Mouse (Mus musculus) ES-Bruce4 (cell line): Measurements from ENCODE around the gene Spsb1. TPM values are rescaled to one million over a fixed set of nuclear protein-coding genes. Genes with fewer than 3 reads are reported as not detected.
A peak's percentile ranks its signal among the peaks of the same experiment; 100 is the strongest.

Source experiments
- H3K27ac ChIP-seq: 2 replicates; pipeline ENCODE4 v1.5.1; 2012; ENCODE audit warnings: low read length, inconsistent platforms; ENCODE audit not compliant: insufficient read depth
- H3K27me3 ChIP-seq: 2 replicates; pipeline ENCODE4 v1.6.1; 2012; ENCODE audit warnings: mild to moderate bottlenecking, low read length, inconsistent platforms; ENCODE audit not compliant: control insufficient read depth, poor library complexity, insufficient read depth, severe bottlenecking
- H3K36me3 ChIP-seq: 2 replicates; pipeline ENCODE4 v1.6.1; 2012; ENCODE audit warnings: inconsistent platforms, mild to moderate bottlenecking, low read length, moderate library complexity; ENCODE audit not compliant: control insufficient read depth, poor library complexity, insufficient read depth, severe bottlenecking
- H3K4me1 ChIP-seq: one replicate; pipeline ENCODE4 v1.8.1; 2011; ENCODE audit warnings: low read length; ENCODE audit not compliant: control insufficient read depth, insufficient read depth
- H3K4me3 ChIP-seq: 2 replicates; pipeline ENCODE4 v1.5.1; 2011; ENCODE audit warnings: low read depth, mild to moderate bottlenecking, low read length
- H3K9ac ChIP-seq: 2 replicates; pipeline ENCODE4 v1.6.1; 2012; ENCODE audit warnings: low read depth, mild to moderate bottlenecking, inconsistent platforms; ENCODE audit not compliant: poor library complexity, severe bottlenecking
- H3K9me3 ChIP-seq: replicated peaks from 2 replicates; pipeline ENCODE4 v1.6.1; 2012; ENCODE audit warnings: mild to moderate bottlenecking, low read length, inconsistent platforms; ENCODE audit not compliant: control insufficient read depth, poor library complexity, insufficient read depth, severe bottlenecking
- CTCF ChIP-seq: IDR thresholded peaks from one replicate; pipeline ENCODE4 v1.8.1; 2011; ENCODE audit warnings: low read depth, low read length
- EP300 ChIP-seq: IDR thresholded peaks from 2 replicates; pipeline ENCODE4 v1.6.1; 2011; ENCODE audit warnings: low read depth, low read length; ENCODE audit not compliant: insufficient read depth
- POLR2A ChIP-seq: IDR thresholded peaks from one replicate; pipeline ENCODE4 v1.8.1; 2011; ENCODE audit warnings: low read length; ENCODE audit not compliant: insufficient read depth
- polyA plus RNA-seq: library from polyadenylated mRNA; stranded (reverse); fragments of >200 nt; gene quantifications from 2 replicates; pipeline ENCODE4 v1.2.4, GENCODE M21; 2011; ENCODE audit warnings: low read depth; ENCODE audit not compliant: missing spikeins, insufficient read depth, insufficient read length

Gene Spsb1
- polyA plus RNA-seq, 1 experiment = 28.1 TPM

DNA sequence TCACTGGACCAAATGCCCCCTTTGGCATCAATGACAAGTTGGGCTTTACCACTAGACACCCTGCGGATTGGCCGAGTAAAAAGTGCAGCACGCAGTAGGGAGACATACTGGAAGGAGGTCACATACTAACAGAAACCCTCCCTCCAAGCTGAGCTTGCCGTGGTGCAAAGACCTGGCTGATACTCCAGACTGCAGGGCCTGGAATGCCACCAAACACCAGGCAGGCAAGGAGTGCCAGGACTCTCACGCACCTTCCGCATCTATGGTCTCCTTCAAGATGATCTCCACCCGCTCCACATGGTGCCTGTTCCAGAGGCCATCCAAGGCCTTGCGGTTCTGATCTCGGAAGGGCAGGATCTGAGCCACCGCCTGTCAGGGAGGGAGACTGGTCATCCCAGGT lies 39.4 kb upstream of the Spsb1 start:
- TF ChIP-seq EP300 (no peak), POLR2A (no peak), CTCF (no peak)
- no peak overlapping the region for H3K9ac ChIP-seq
- H3K4me1 ChIP-seq = no peaks in the 10 kb centered on the region
- no peak overlapping the region for H3K4me3 ChIP-seq
- H3K36me3 ChIP-seq = no peaks in the 10 kb centered on the region
- no peak overlapping the region for H3K27ac ChIP-seq
- no peaks in the 10 kb centered on the region for H3K9me3 ChIP-seq
- no peaks in the 10 kb centered on the region for H3K27me3 ChIP-seq

DNA sequence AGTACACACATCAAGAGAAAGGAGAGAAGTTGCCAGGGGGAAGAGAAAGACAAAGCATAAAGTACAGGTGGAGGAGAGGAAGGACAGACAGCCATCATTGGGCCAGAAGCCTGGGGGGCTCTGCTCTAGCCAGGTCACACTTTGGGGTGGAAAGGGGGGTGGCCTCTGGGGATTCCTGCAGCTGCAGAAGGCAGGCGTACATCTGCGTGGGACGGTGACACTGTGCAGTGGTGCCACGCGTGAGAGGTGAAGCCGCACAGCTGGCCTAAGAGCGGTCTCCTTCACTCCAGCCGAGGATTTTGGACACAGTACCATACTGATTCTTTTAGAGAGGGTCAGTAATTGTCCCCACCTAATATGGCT lies 37.8 kb upstream of the Spsb1 start:
- peaks cover 2% of the 10 kb centered on the region for H3K4me1 ChIP-seq
- H3K9me3 ChIP-seq = no peaks in the 10 kb centered on the region
- no peaks in the 10 kb centered on the region for H3K36me3 ChIP-seq
- TF ChIP-seq EP300 (no peak), CTCF (no peak), POLR2A (no peak)
- H3K9ac ChIP-seq = no peak overlapping the region
- no peak overlapping the region for H3K4me3 ChIP-seq
- H3K27me3 ChIP-seq = no peaks in the 10 kb centered on the region
- no peak overlapping the region for H3K27ac ChIP-seq

GRCm38 (mm10) chr4:149991755-149992669 lies 37.2 kb upstream of the Spsb1 start:
- Histone ChIP-seq H3K27ac (no peak overlapping the region), H3K9ac (no peak overlapping the region), H3K4me3 (no peak overlapping the region), H3K27me3 (no peaks in the 10 kb centered on the region), H3K36me3 (no peaks in the 10 kb centered on the region), H3K9me3 (no peaks in the 10 kb centered on the region), H3K4me1 (peaks cover 2% of the 10 kb centered on the region)
- TF ChIP-seq CTCF = no peak
- no peak for TF ChIP-seq EP300
- TF ChIP-seq POLR2A = no peak

DNA sequence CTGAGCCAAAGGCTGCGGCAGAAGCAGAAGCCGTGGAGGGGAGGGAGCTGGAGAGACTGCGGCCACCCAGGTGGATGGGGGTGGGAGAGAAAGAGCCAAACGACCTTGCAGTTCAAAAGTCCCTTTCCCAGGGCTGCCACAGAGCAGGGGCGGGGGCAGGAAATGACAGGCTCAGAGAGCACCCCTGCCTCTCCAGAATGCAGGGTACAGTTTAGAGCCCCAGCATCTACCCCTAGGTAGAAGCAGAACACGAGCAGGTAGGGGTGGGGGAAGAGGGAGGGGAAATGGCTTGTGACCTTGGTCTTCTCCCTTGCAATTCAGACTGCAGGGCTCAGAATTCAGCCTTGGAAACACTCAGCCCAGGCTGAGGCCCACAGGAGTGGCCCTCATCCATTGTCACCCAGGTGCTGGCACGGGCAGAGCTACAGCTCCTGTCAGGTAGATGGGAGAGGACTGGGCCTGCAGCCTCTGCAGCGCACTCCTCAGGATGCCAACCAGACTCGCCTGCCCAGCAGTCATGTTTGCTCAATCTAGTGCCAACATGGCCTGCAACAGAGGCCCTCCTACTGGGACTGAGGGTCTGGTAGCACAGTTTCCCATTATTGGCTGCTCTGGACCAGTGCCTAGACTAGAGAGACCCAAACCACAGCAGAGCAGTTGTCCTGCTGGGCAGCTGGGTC lies 36.3 kb upstream of the Spsb1 start:
- H3K27ac ChIP-seq = no peak overlapping the region
- no peaks in the 10 kb centered on the region for H3K36me3 ChIP-seq
- H3K4me1 ChIP-seq = peaks cover 2% of the 10 kb centered on the region
- H3K27me3 ChIP-seq = no peaks in the 10 kb centered on the region
- TF ChIP-seq POLR2A = no peak
- TF ChIP-seq EP300 = 0 out of 2 replicates have a peak, but pooled peaks have one; percentile 19
- H3K4me3 ChIP-seq = no peak overlapping the region
- no peak overlapping the region for H3K9ac ChIP-seq
- no peaks in the 10 kb centered on the region for H3K9me3 ChIP-seq

DNA sequence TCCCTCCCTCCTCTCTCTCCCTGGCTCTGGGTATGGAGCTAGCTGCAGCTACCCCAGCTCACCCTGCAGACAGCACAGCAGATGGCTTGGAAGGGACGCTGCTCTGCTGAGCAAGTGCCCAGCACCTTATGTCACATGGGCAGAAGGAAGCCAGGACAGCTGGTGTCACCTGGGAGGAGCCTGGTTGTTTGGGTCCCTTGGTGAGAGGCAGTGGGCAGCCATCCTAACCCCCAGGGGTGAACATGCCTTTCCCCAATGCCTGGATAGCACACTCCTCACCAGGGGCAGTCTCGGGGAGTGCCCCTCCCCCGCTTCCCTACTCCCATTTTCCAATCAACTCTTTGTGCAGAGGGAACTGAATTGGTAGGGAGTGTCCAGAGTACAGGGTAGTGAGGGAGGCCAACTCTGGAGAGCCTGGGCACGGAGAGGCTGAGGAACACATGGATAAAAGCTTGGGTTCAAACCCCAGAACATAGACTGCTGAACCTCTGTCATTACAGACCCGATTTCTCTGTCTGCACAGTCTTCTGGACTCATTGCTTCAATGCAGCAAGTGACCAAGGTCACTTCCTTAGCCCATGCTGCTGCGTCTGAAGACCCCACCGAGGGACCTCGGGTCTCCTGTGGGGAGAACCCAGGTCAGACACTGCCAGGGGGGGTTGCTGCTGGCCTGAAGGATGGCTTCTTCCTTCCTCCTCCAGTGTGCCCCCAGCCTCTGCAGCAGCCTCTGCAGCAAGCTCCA lies 35.5 kb upstream of the Spsb1 start:
- Histone ChIP-seq H3K27ac (no peak overlapping the region), H3K9me3 (no peaks in the 10 kb centered on the region), H3K36me3 (no peaks in the 10 kb centered on the region), H3K4me3 (no peak overlapping the region), H3K4me1 (peaks cover 2% of the 10 kb centered on the region), H3K9ac (no peak overlapping the region), H3K27me3 (no peaks in the 10 kb centered on the region)
- TF ChIP-seq CTCF (no peak), POLR2A (no peak), EP300 (no peak)
